Mouse (Mus musculus) splenic B cell, adult 2 months (primary cell): ENCODE data around the gene Cd68.
"Not testable (repeated sequence)": the region's sequence is repeated elsewhere in the genome, so short reads cannot be mapped to it uniquely, and the experiment has no call there.

Source experiments
- DNase-seq: peaks from one replicate; pipeline ENCODE4 v3.0.0-alpha.2; 2011; ENCODE audit warnings: low read depth, low spot score
- H3K27me3 ChIP-seq: 2 replicates; pipeline ENCODE4 v1.6.1; 2012; ENCODE audit warnings: mild to moderate bottlenecking, low read length, moderate library complexity, mixed read lengths; ENCODE audit not compliant: control insufficient read depth, poor library complexity, insufficient read depth, severe bottlenecking
- H3K36me3 ChIP-seq: 2 replicates; pipeline ENCODE4 v1.6.1; 2012; ENCODE audit warnings: mild to moderate bottlenecking, low read length, moderate library complexity, mixed read lengths; ENCODE audit not compliant: control insufficient read depth, poor library complexity, insufficient read depth, severe bottlenecking

The Cd68 gene

DNA sequence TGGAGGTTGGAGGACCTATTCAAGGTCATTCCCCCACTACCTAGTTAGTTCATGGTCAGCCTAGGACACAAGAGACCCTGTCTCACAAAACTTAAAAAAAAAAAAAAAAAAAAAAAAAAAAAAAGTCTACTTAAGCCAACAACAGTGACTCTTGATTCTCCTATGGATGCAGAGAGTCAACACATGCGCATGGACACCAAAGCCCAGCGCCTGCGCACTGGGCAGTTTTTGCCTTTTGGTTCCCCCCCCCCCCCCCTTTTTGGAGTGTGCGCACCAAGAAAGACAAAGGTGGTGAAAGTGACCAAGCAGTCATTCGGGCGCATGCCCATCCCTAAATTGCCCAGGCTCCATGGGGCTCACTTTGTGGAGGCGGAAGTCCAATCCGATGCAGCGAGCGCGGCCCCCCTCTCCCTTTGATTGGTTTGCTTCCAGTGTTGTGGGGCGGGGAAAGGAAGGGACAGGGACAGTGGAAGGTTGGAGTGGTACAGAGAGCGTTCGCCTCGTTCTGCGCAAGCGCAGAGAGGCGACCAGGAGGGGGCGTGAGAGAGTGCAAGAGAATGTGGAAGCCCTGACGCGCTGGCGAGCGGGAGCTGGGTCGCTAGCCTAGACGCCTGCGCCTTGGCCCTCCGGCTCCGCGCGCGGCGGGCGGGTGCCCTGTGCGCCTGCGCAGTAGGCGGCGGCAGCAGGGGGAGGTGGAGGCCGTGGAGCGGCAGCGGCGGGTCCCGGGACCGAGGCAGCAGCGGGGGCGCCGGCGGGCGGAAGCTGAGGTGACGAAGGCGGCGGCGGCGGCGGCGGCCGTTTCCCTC, 33.5 kb downstream of the Cd68 start, which contains the start of gene Fxr2:
Fxr2 (plus strand) TSS at position 707 of the 806 bp plus-strand sequence.
- H3K36me3 ChIP-seq, result 0 out of 2 replicates have a peak, but pooled peaks cover 1% of the 10 kb centered on the region
- H3K27me3 ChIP-seq, result no peaks in the 10 kb centered on the region
- DNase-seq, result peak; percentile 99

DNA sequence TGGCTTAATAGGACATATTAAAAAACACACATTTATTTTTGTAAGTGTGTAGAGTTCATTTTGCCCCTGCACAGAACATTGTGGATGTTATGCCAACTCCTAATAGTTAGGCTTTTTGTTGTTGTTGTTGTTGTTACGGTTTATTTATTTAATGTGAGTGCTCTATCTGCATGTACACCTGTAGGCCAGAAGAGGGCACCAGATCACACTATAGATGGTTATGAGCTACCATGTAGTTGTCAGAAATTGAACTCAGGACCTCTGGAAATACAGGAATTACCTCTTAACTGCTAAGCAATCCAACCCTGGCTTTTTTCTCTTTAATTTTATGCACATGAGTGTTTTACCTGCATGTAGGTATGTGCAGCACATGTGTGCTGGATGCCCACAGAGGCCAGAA, 36.2 kb downstream of the Cd68 start:
- Histone ChIP-seq H3K36me3 (no peaks in the 10 kb centered on the region), H3K27me3 (no peaks in the 10 kb centered on the region)
- DNase-seq, result peak; percentile 71

DNA sequence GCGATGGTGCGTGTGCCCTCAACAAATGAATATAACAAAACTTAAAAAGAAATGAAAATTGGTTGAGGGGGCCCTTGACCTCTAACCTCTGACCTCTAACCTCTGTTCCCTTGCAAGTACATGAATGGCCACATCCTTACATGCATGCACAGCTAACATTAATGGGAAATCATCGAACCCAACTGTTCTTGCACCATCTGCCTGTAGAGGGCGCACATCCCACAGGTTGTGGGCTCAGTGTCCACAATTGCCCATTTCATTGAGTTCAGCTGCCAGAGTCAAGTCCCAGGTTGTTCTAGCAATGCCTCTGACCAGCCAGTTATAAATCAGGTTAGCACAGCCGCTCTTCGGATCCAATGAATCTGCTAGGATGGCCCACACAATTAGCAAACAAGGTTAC, 37.7 kb downstream of the Cd68 start:
- Histone ChIP-seq H3K36me3 (no peaks in the 10 kb centered on the region), H3K27me3 (no peaks in the 10 kb centered on the region)
- peak; percentile 88 for DNase-seq

DNA sequence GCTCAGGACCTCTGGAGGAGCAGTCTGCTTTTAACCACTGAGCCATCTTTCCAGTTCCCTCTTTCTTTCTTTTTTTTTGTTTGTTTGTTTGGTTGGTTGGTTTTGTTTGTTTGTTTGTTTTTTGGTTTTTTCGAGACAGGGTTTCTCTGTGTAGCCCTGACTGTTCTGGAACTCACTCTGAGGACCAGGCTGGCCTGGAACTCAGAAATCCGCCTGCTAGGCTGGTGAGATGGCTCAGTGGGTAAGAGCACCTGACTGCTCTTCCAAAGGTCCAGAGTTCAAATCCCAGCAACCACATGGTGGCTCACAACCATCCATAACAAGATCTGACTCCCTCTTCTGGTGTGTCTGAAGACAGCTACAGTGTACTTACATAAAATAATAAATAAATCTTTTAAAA, 41.6 kb downstream of the Cd68 start:
- DNase-seq, H3K27me3 ChIP-seq, H3K36me3 ChIP-seq: not testable (repeated sequence)

DNA sequence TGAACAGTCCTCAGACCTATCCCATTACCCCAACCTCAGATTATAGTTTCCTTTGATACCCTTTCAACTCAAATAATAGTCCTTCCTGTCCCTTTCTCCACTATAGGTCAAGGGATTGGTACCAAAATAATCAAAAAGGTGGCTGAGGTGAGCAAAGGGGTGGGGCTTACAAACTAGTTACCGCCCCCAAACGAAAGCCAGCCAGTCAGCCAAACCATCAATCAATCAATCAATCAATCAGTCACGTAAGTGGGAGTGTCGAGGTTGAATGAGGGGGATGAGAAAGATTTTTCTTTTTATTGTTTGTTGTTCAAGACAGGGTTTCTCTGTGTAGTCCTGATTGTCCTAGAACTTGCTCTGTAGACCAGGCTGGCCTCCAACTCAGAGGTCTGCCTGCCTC, 42.9 kb downstream of the Cd68 start:
- H3K36me3 ChIP-seq, result no peaks in the 10 kb centered on the region
- no peak for DNase-seq
- H3K27me3 ChIP-seq, result no peaks in the 10 kb centered on the region

DNA sequence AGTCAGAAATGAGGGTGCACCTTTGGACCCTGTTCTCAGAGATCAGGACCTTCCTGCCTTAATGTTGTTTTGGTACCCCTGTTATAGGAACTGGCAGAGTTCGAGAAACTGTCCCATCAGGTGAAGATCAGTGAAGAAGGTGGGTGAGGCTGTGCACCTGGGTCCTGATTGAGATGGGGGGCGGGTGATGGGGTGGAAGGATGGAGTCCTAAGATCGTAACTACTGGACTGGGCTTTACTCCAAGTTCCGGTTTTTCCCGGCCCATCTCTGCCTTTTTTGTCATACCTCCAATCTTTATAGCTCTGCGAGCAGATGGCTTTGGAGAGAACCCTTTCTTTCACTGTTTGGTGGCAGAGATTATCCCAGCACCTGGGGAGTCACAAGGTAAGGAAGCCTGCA, 43.5 kb downstream of the Cd68 start:
- no peak for DNase-seq
- Histone ChIP-seq H3K36me3 (no peaks in the 10 kb centered on the region), H3K27me3 (no peaks in the 10 kb centered on the region)

DNA sequence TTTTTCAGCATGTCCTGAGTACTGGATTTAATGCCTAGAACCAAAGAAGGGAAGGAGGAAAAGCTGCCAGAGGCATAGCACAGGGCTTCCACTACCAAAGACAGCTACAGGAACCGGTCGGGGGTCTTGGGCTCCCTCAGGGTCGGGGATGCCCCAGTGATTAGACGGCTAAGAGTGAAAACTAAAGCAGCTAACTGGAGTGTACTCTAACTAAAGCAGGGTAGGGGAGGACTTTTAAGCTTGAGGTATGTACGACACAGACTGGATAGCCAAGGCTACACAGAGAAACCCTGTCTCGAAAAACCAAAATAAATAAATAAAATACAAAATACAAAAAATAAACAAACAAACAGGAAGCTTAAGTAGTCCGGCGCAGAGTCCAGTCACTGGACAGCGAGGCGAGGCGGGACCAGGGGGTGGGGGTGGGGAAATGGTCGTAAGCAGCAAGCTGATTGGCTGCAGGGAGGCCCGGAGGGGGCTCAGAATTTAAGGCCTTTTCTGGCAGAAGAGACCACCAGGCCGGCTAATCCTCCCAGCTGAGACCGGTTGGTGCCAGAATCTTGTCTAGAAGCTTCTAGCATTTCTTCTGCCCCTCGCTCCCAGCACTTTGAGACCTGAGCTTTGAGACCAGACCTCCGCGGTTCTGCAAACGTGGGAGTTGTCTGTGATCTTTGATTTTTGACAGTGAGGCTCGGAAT, 44.2 kb downstream of the Cd68 start, which contains the start of gene Sat2:
Sat2 (plus strand) TSS at position 454 of the 698 bp plus-strand sequence.
- no peaks in the 10 kb centered on the region for H3K27me3 ChIP-seq

DNA sequence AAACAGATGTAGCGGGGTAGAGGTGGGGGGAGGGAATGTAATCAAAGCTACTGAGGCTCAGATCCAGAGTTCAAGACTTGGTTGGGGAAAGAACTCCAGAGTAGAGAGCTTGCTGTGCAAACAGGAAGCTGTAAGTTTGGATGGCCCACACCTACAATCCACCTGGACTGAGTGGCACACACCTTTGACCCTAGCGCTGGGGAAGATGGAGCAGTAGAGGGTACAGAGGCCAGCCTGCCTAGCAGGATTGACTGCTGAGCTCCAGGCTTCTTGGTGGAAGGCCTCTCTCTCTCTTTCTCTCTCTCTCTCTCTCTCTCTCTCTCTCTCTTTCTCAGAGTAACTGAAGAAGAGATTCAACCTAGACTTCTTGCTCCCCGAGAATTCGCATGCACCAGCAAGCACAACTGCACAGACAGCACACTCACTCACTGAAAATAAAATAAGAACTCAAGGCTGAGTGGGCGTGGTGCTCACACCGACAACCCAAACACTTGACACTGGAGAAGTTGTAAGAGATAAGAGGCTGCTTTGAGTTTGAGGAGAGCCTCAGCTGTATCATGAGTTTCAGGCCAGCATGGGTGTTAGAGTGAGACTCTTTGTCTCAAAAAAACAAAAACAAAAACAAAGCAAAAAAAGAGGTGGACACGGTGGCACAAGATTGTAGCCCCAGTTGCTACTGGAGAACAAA, 45.4 kb downstream of the Cd68 start:
- Histone ChIP-seq H3K27me3 (no peaks in the 10 kb centered on the region), H3K36me3 (no peaks in the 10 kb centered on the region)
- no peak for DNase-seq

More for the DNA sequence above, 44.2 kb downstream of the Cd68 start, which contains the start of gene Sat2:
- DNase-seq, result no peak
- H3K36me3 ChIP-seq, result no peaks in the 10 kb centered on the region

DNA sequence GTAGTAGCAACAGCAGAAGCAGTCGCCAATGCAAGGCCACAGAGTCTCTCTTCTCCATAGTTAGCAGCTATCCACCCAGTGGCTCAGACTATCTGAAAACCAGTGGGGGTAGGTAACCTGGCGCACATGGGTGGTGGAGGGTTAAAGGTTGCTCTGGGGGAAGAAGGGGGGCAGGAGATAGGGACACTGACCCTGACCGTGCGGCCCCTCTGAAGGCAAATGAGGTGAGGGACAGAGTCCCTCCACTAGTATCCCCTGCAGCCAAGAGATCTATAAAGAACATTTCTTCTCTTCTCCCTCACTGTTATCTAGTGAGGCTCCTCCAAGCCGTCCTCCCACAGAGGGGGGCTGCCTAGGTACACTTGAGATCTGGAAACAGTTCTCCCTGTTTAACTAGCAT, 48.1 kb downstream of the Cd68 start, which contains the start of gene Shbg:
Shbg (minus strand) TSS at position 101 of the 400 bp plus-strand sequence.
- H3K36me3 ChIP-seq, result no peaks in the 10 kb centered on the region
- no peak for DNase-seq
- H3K27me3 ChIP-seq, result no peaks in the 10 kb centered on the region

DNA sequence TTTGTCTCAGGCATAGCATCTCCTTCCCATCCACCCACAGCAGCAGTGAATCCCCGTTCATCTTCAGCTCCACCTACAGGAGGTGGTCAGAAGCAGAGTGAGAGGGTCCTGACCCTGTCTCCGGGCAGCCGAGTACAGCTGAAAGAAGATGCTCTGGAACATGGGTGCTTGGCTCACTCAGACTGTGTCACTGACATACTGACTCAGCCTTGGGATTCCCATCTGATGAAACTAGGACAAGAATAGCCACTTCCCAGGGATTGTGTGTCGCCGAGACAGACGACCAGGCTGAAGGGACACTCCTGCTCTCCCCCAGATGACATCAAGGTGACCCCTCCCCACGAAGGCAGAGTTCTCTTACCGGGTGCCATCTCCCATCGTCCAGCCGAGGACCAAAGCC, 49.2 kb downstream of the Cd68 start:
- H3K36me3 ChIP-seq, result no peaks in the 10 kb centered on the region
- H3K27me3 ChIP-seq, result 0 out of 2 replicates have a peak, but pooled peaks cover under 1% of the 10 kb centered on the region
- no peak for DNase-seq

DNA sequence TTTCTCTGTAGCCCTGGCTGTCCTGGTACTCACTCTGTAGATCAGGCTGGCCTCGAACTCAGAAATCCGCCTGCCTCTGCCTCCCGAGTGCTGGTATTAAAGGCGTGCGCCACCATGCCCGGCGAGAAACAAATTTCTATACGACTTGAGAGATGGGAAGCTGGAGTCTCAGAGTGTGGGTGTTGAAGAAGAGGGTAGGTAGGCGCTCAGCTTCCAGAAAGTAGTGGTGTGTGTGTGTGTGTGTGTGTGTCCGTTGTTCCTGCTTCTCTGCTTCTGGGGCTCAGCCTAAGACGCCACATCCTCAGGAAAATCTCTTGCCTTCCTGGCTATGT, 51.7 kb downstream of the Cd68 start:
- not testable (repeated sequence) for DNase-seq, H3K36me3 ChIP-seq

More for the DNA sequence above, 51.7 kb downstream of the Cd68 start:
- not testable (repeated sequence) for H3K27me3 ChIP-seq
